Mouse (Mus musculus) heart, embryonic 16.5 days (tissue): ENCODE data around the gene Jmjd4. TPM values are rescaled to one million over a fixed set of nuclear protein-coding genes. Genes with fewer than 3 reads are reported as not detected.

ENCODE experiments used
- ATAC-seq: fragments of 200-750 bp; cut with Nextera tagmentation; replicated peaks from 2 replicates; pipeline ENCODE4 v1.8.0; 2017; ENCODE audit warnings: moderate number of reproducible peaks; ENCODE audit not compliant: insufficient read depth, low FRiP score; ENCODE audit errors: extremely low read depth
- H3K27ac ChIP-seq: fragments of 300-500 bp; sonication (generic); 2 replicates; pipeline ENCODE4 v1.5.1; 2014; ENCODE audit warnings: mild to moderate bottlenecking, low read length, control low read depth, moderate library complexity
- H3K27me3 ChIP-seq: fragments of 300-500 bp; sonication (generic); 2 replicates; pipeline ENCODE4 v1.6.1; 2014; ENCODE audit warnings: low read length, mixed read lengths; ENCODE audit not compliant: control insufficient read depth, insufficient read depth
- H3K36me3 ChIP-seq: fragments of 300-500 bp; sonication (generic); 2 replicates; pipeline ENCODE4 v1.6.1; 2014; ENCODE audit not compliant: control insufficient read depth, insufficient read depth
- H3K4me1 ChIP-seq: fragments of 300-500 bp; sonication (generic); 2 replicates; pipeline ENCODE4 v1.6.1; 2014; ENCODE audit warnings: low read length, mixed read lengths; ENCODE audit not compliant: control insufficient read depth, insufficient read depth
- H3K4me2 ChIP-seq: fragments of 300-500 bp; sonication (generic); 2 replicates; pipeline ENCODE4 v1.6.1; 2014; ENCODE audit warnings: low read depth, mild to moderate bottlenecking, control low read depth, low read length
- H3K4me3 ChIP-seq: fragments of 300-500 bp; sonication (generic); 2 replicates; pipeline ENCODE4 v1.5.1; 2014; ENCODE audit warnings: mild to moderate bottlenecking, control low read depth, low read length
- H3K9ac ChIP-seq: fragments of 300-500 bp; sonication (generic); 2 replicates; pipeline ENCODE4 v1.6.1; 2014; ENCODE audit warnings: low read length, control low read depth
- H3K9me3 ChIP-seq: fragments of 300-500 bp; sonication (generic); replicated peaks from 2 replicates; pipeline ENCODE4 v1.6.1; 2016; ENCODE audit warnings: low read length; ENCODE audit not compliant: control insufficient read depth
- WGBS: fragments of 180-500 bp; shearing (Covaris S2); extraction: QIAGEN DNeasy Blood & Tissue Kit; methylation state at CpG from one replicate; pipeline ENCODE4 v1.1.7; 2014; 5-methylcytosine and 5-hydroxymethylcytosine counted together
- polyA plus RNA-seq: library from polyadenylated mRNA; unstranded; fragments of >200 nt; fragmentation: Nextera tagmentation; extraction: Ambion mirVana; gene quantifications from 2 replicates; pipeline ENCODE4 v1.2.1, GENCODE M21; 2015

The Jmjd4 gene
- polyA plus RNA-seq, 1 experiment from 2014 or later = 11.1 TPM

GRCm38 (mm10) chr11:59423010-59423588, 26.7 kb upstream of the Jmjd4 start:
- Histone ChIP-seq H3K9ac (no peak overlapping the region), H3K36me3 (peaks cover 10% of the 10 kb centered on the region), H3K4me3 (no peak overlapping the region), H3K27ac (no peak overlapping the region), H3K4me1 (peaks cover 5% of the 10 kb centered on the region), H3K9me3 (no peaks in the 10 kb centered on the region), H3K27me3 (no peaks in the 10 kb centered on the region), H3K4me2 (no peak overlapping the region)
- WGBS = 76% methylated on average over 5 of the region's 5 CpGs
- ATAC-seq = no peak

GRCm38 (mm10) chr11:59425671-59426101, 24.2 kb upstream of the Jmjd4 start:
- 36% methylated on average over 7 of the region's 7 CpGs for WGBS
- Histone ChIP-seq H3K9ac (no peak overlapping the region), H3K4me3 (no peak overlapping the region), H3K27me3 (no peaks in the 10 kb centered on the region), H3K27ac (no peak overlapping the region), H3K4me1 (peaks cover 7% of the 10 kb centered on the region), H3K36me3 (peaks cover 12% of the 10 kb centered on the region), H3K9me3 (no peaks in the 10 kb centered on the region), H3K4me2 (no peak overlapping the region)
- peak; percentile 46; the same call in 1 of the 2 replicates for ATAC-seq

- 0 out of 2 replicates have a peak, but pooled peaks have one; percentile 34 for ATAC-seq
- Histone ChIP-seq H3K9ac (no peak overlapping the region), H3K4me1 (peaks cover 4% of the 10 kb centered on the region; the same call in 1 of the 2 replicates), H3K27ac (no peak overlapping the region), H3K4me3 (no peak overlapping the region), H3K9me3 (no peaks in the 10 kb centered on the region), H3K4me2 (no peak overlapping the region), H3K36me3 (peaks cover 12% of the 10 kb centered on the region), H3K27me3 (no peaks in the 10 kb centered on the region)
- WGBS = 66% methylated on average over 9 of the region's 9 CpGs
Observed at GRCm38 (mm10) chr11:59428057-59428660, 21.7 kb upstream of the Jmjd4 start.

GRCm38 (mm10) chr11:59429959-59430358, 19.9 kb upstream of the Jmjd4 start:
- Histone ChIP-seq H3K27ac (no peak overlapping the region), H3K36me3 (peaks cover 12% of the 10 kb centered on the region), H3K27me3 (no peaks in the 10 kb centered on the region), H3K4me3 (no peak overlapping the region), H3K9ac (no peak overlapping the region), H3K4me1 (peaks cover 5% of the 10 kb centered on the region; the same call in 1 of the 2 replicates), H3K9me3 (no peaks in the 10 kb centered on the region), H3K4me2 (no peak overlapping the region)
- no peak for ATAC-seq
- 41% methylated on average over 1 of the region's 1 CpGs for WGBS

GRCm38 (mm10) chr11:59432261-59432660, 17.6 kb upstream of the Jmjd4 start:
- Histone ChIP-seq H3K4me2 (no peak overlapping the region), H3K27me3 (no peaks in the 10 kb centered on the region), H3K9ac (no peak overlapping the region), H3K4me3 (no peak overlapping the region), H3K27ac (no peak overlapping the region), H3K4me1 (peaks cover 5% of the 10 kb centered on the region; the same call in 1 of the 2 replicates), H3K36me3 (peaks cover 11% of the 10 kb centered on the region), H3K9me3 (peaks cover 2% of the 10 kb centered on the region; the same call in 1 of the 2 replicates)
- 65% methylated on average over 3 of the region's 3 CpGs for WGBS
- no peak for ATAC-seq

- Histone ChIP-seq H3K27me3 (no peaks in the 10 kb centered on the region), H3K4me3 (no peak overlapping the region), H3K27ac (no peak overlapping the region), H3K9me3 (peaks cover 2% of the 10 kb centered on the region; the same call in 1 of the 2 replicates), H3K36me3 (peaks cover 15% of the 10 kb centered on the region), H3K9ac (no peak overlapping the region), H3K4me1 (0 out of 2 replicates have a peak, but pooled peaks cover 3% of the 10 kb centered on the region), H3K4me2 (no peak overlapping the region)
- 83% methylated on average over 12 of the region's 12 CpGs for WGBS
- no peak for ATAC-seq
Observed at GRCm38 (mm10) chr11:59437954-59438353, 11.9 kb upstream of the Jmjd4 start.

- Histone ChIP-seq H3K36me3 (peaks cover 2% of the 10 kb centered on the region; the same call in 1 of the 2 replicates), H3K27me3 (no peaks in the 10 kb centered on the region), H3K9ac (no peak overlapping the region), H3K4me2 (no peak overlapping the region), H3K4me1 (no peaks in the 10 kb centered on the region), H3K4me3 (no peak overlapping the region), H3K9me3 (no peaks in the 10 kb centered on the region), H3K27ac (no peak overlapping the region)
- ATAC-seq = no peak
Observed at GRCm38 (mm10) chr11:59443102-59443501, 6.7 kb upstream of the Jmjd4 start.

- Histone ChIP-seq H3K4me2 (peak overlapping the region; percentile 87), H3K27me3 (no peaks in the 10 kb centered on the region), H3K4me3 (peak overlapping the region; percentile 93), H3K36me3 (peaks cover 14% of the 10 kb centered on the region), H3K9me3 (no peaks in the 10 kb centered on the region), H3K27ac (peak overlapping the region; percentile 84), H3K4me1 (peaks cover 10% of the 10 kb centered on the region), H3K9ac (peak overlapping the region; percentile 93)
- ATAC-seq = peak; percentile 61
- WGBS = under 1% methylated on average over 38 of the region's 38 CpGs
Observed at GRCm38 (mm10) chr11:59450230-59450771, 456 bp downstream of the Jmjd4 start.

- Histone ChIP-seq H3K36me3 (peaks cover 20% of the 10 kb centered on the region), H3K9ac (peak within 1 kb of the TSS; percentile 93), H3K9me3 (no peaks in the 10 kb centered on the region), H3K4me3 (peak within 1 kb of the TSS; percentile 93), H3K27ac (peak within 1 kb of the TSS; percentile 84), H3K27me3 (no peaks in the 10 kb centered on the region), H3K4me2 (peak within 1 kb of the TSS; percentile 87), H3K4me1 (peaks cover 10% of the 10 kb centered on the region)
- WGBS = 64% methylated on average over 4 of the region's 4 CpGs
- ATAC-seq = no peak
Observed at GRCm38 (mm10) chr11:59451086-59451485, 1.2 kb downstream of the Jmjd4 start, which contains the start of gene Snap47. Gene Snap47 (minus strand): TSS chr11:59451186.
